Mouse (Mus musculus) brain, embryonic 14.5 days (tissue): ENCODE results near the gene Nr2f1.

Experiments
- CTCF ChIP-seq: fragments of 200-500 bp; IDR thresholded peaks from 2 replicates; pipeline ENCODE4 v1.5.1; 2012; ENCODE audit warnings: inconsistent platforms, mild to moderate bottlenecking, moderate library complexity, borderline replicate concordance; ENCODE audit not compliant: insufficient read depth, insufficient read length; ENCODE audit errors: extremely low read depth
- POLR2A ChIP-seq: fragments of 200-500 bp; IDR thresholded peaks from 2 replicates; pipeline ENCODE4 v1.6.1; 2012; ENCODE audit warnings: mild to moderate bottlenecking, inconsistent platforms, borderline replicate concordance; ENCODE audit not compliant: poor library complexity, insufficient read depth, insufficient read length, severe bottlenecking; ENCODE audit errors: extremely low read depth

GRCm38 (mm10) chr13:78193211-78193610 lies 6.3 kb downstream of the Nr2f1 start:
- TF ChIP-seq POLR2A, result no peak
- TF ChIP-seq CTCF, result no peak
